Mouse (Mus musculus): ENCODE results near the gene Duox2.
"Not testable (repeated sequence)": the region's sequence is repeated elsewhere in the genome, so short reads cannot be mapped to it uniquely, and the experiment has no call there.

DNA sequence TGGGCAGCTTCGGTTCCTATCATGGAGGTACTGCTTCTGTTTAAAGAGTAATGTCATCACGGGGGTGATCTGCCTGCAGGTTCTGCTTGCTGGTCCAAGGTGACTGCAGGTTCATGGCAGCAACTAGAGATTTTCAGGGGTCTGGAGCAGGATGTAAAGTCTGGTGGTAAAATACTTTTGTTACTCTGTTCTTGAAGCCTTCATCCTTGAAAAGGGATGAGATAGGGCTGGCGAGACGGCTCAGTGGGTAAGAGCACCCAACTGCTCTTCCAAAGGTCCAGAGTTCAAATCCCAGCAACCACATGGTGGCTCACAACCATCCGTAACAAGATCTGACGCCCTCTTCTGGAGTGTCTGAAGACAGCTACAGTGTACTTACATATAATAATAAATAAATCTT lies 32.1 kb upstream of the Duox2 start:
- TF ChIP-seq CTCF (conservative IDR thresholded peaks at IDR 0.05; ENCODE audit: low read length); POU5F1 (IDR thresholded peaks at IDR 0.05; ENCODE audit: borderline replicate concordance, low read length): not testable (repeated sequence)
